Comparison of ENCODE assay signal across 16 mouse cellular contexts in genomic region chr2:80273038-80273437, GRCm38 (mm10). TPM values are rescaled to one million over a fixed set of nuclear protein-coding genes. Genes with fewer than 3 reads are reported as not detected.
"Had no signal": no experiment of that assay in that cellular context is flagged by ENCODE, and none has a peak within 500 bp of the region (broad histone marks: within the 10 kb centered on the region; RNA-seq: fewer than 3 reads in every experiment).

No protein-coding gene starts in this region.

- ATAC-seq: liver, postnatal 0 days; lung, postnatal 0 days; midbrain, embryonic 13.5 days; midbrain, embryonic 15.5 days had no signal

- DNase-seq: liver, postnatal 0 days; lung, adult 2 months; lung, postnatal 14 days; lung, postnatal 36 days; retina, postnatal 1 day; right cerebral cortex, adult 18-20 months; right cerebral cortex, postnatal 25 days; right cerebral cortex, postnatal 4 days; spleen, adult 18-20 months; thymus, adult 2 months; thymus, postnatal 25 days had no signal

RNA-seq across cellular contexts. Expression of gene Prdx6b, which starts 19.2 kb away (rescaled TPM):
- total RNA-seq: midbrain, postnatal 0 days; monocyte, adult 5-6 weeks had no signal
